Mouse (Mus musculus) heart, embryonic 10.5 days (tissue): Measurements from ENCODE around the gene Mucl3. TPM values are rescaled to one million over a fixed set of nuclear protein-coding genes. Genes with fewer than 3 reads are reported as not detected.

Experiments
- DNase-seq: peaks from one replicate; pipeline ENCODE4 v3.0.0-alpha.2; 2017; ENCODE audit warnings: low spot score
- H3K27ac ChIP-seq: fragments of 300-500 bp; sonication (generic); 2 replicates; pipeline ENCODE4 v1.5.1; 2016; ENCODE audit warnings: mild to moderate bottlenecking
- H3K27me3 ChIP-seq: fragments of 300-500 bp; sonication (generic); 2 replicates; pipeline ENCODE4 v1.6.1; 2016; ENCODE audit warnings: mild to moderate bottlenecking; ENCODE audit not compliant: poor library complexity, insufficient read depth, severe bottlenecking
- H3K36me3 ChIP-seq: fragments of 300-500 bp; sonication (generic); 2 replicates; pipeline ENCODE4 v1.6.1; 2016; ENCODE audit warnings: mild to moderate bottlenecking, moderate library complexity
- H3K4me1 ChIP-seq: fragments of 300-500 bp; sonication (generic); 2 replicates; pipeline ENCODE4 v1.6.1; 2016; ENCODE audit warnings: mild to moderate bottlenecking
- H3K4me3 ChIP-seq: fragments of 300-500 bp; sonication (generic); 2 replicates; pipeline ENCODE4 v1.5.1; 2016; ENCODE audit warnings: mild to moderate bottlenecking, moderate library complexity
- H3K9me3 ChIP-seq: fragments of 300-500 bp; sonication (generic); 2 replicates; pipeline ENCODE4 v1.6.1; 2016; ENCODE audit warnings: mild to moderate bottlenecking, moderate library complexity
- WGBS: fragments of 180-500 bp; shearing (Covaris S2); methylation state at CpG from one replicate; pipeline ENCODE4 v1.1.7; 2016; 5-methylcytosine and 5-hydroxymethylcytosine counted together
- polyA plus RNA-seq: library from polyadenylated mRNA; unstranded; fragments of >200 nt; fragmentation: Nextera tagmentation; extraction: Ambion mirVana; gene quantifications from 2 replicates; pipeline ENCODE4 v1.2.1, GENCODE M21; 2016

Gene Mucl3
- polyA plus RNA-seq: 0.52 and 0.60 TPM in 2 replicates

- 67% methylated on average over 13 of the region's 13 CpGs for WGBS
- Histone ChIP-seq H3K4me1 (peaks cover 6% of the 10 kb centered on the region), H3K9me3 (no peaks in the 10 kb centered on the region)
Observed at GRCm38 (mm10) chr17:35643609-35644236, at the start of gene Mucl3. Mucl3 (minus strand) TSS chr17:35643695.

GRCm38 (mm10) chr17:35692368-35692767, 48.9 kb upstream of the Mucl3 start:
- Histone ChIP-seq H3K27ac (no peak overlapping the region), H3K27me3 (0 out of 2 replicates have a peak, but pooled peaks cover 4% of the 10 kb centered on the region), H3K9me3 (no peaks in the 10 kb centered on the region; the same call in 1 of the 2 replicates), H3K4me3 (no peak overlapping the region), H3K4me1 (peaks cover 11% of the 10 kb centered on the region), H3K36me3 (peaks cover 78% of the 10 kb centered on the region)
- DNase-seq: no peak
- 82% methylated on average over 4 of the region's 4 CpGs for WGBS

More at GRCm38 (mm10) chr17:35643609-35644236, at the start of gene Mucl3:
- Histone ChIP-seq H3K4me3 (no peak within 1 kb of the TSS), H3K27ac (no peak within 1 kb of the TSS), H3K27me3 (peaks cover 29% of the 10 kb centered on the region; the same call in 1 of the 2 replicates), H3K36me3 (no peaks in the 10 kb centered on the region)
- no peak for DNase-seq

- H3K9me3 ChIP-seq: no peaks in the 10 kb centered on the region; the same call in 1 of the 2 replicates
- no peaks in the 10 kb centered on the region for H3K27me3 ChIP-seq
- WGBS: 65% methylated on average over 4 of the region's 4 CpGs
- no peak for DNase-seq
- H3K36me3 ChIP-seq: peaks cover 84% of the 10 kb centered on the region
- H3K4me3 ChIP-seq: no peak overlapping the region
- peaks cover 6% of the 10 kb centered on the region for H3K4me1 ChIP-seq
- H3K27ac ChIP-seq: no peak overlapping the region
Observed at GRCm38 (mm10) chr17:35691811-35692210, 48.3 kb upstream of the Mucl3 start.

- 89% methylated on average over 18 of the region's 18 CpGs for WGBS
- no peaks in the 10 kb centered on the region for H3K27me3 ChIP-seq
- DNase-seq: no peak
- H3K4me3 ChIP-seq: no peak overlapping the region
- no peaks in the 10 kb centered on the region for H3K9me3 ChIP-seq
- no peak overlapping the region for H3K27ac ChIP-seq
- H3K4me1 ChIP-seq: 0 out of 2 replicates have a peak, but pooled peaks cover 5% of the 10 kb centered on the region
- peaks cover 90% of the 10 kb centered on the region for H3K36me3 ChIP-seq
Observed at GRCm38 (mm10) chr17:35689936-35690645, 46.6 kb upstream of the Mucl3 start.

GRCm38 (mm10) chr17:35688347-35689175, 45.1 kb upstream of the Mucl3 start:
- WGBS: 80% methylated on average over 25 of the region's 25 CpGs
- no peak for DNase-seq
- Histone ChIP-seq H3K27me3 (no peaks in the 10 kb centered on the region), H3K36me3 (peaks cover 100% of the 10 kb centered on the region), H3K4me3 (no peak overlapping the region), H3K4me1 (0 out of 2 replicates have a peak, but pooled peaks cover 5% of the 10 kb centered on the region), H3K9me3 (no peaks in the 10 kb centered on the region), H3K27ac (no peak overlapping the region)

GRCm38 (mm10) chr17:35685061-35685460, 41.6 kb upstream of the Mucl3 start:
- 73% methylated on average over 9 of the region's 9 CpGs for WGBS
- peaks cover 91% of the 10 kb centered on the region for H3K36me3 ChIP-seq

GRCm38 (mm10) chr17:35681986-35682385, 38.5 kb upstream of the Mucl3 start:
- Histone ChIP-seq H3K27me3 (no peaks in the 10 kb centered on the region), H3K9me3 (no peaks in the 10 kb centered on the region), H3K27ac (no peak overlapping the region), H3K4me1 (no peaks in the 10 kb centered on the region), H3K4me3 (no peak overlapping the region), H3K36me3 (peaks cover 60% of the 10 kb centered on the region)
- DNase-seq: no peak
- 78% methylated on average over 13 of the region's 13 CpGs for WGBS

More at GRCm38 (mm10) chr17:35685061-35685460, 41.6 kb upstream of the Mucl3 start:
- DNase-seq: no peak
- no peak overlapping the region for H3K27ac ChIP-seq
- no peaks in the 10 kb centered on the region for H3K27me3 ChIP-seq
- H3K4me1 ChIP-seq: no peaks in the 10 kb centered on the region
- H3K4me3 ChIP-seq: no peak overlapping the region
- no peaks in the 10 kb centered on the region for H3K9me3 ChIP-seq

- no peaks in the 10 kb centered on the region for H3K27me3 ChIP-seq
- no peaks in the 10 kb centered on the region for H3K4me1 ChIP-seq
- H3K4me3 ChIP-seq: no peak overlapping the region
- no peaks in the 10 kb centered on the region for H3K9me3 ChIP-seq
- no peak overlapping the region for H3K27ac ChIP-seq
- WGBS: 48% methylated on average over 6 of the region's 6 CpGs
- peaks cover 46% of the 10 kb centered on the region for H3K36me3 ChIP-seq
- no peak for DNase-seq
Observed at GRCm38 (mm10) chr17:35680591-35680990, 37.1 kb upstream of the Mucl3 start.

GRCm38 (mm10) chr17:35673416-35674035, 30.0 kb upstream of the Mucl3 start, which contains the start of gene Gtf2h4:
Gtf2h4 (minus strand) TSS chr17:35673739.
- DNase-seq: peak; percentile 95
- WGBS: 2% methylated on average over 23 of the region's 23 CpGs

GRCm38 (mm10) chr17:35672527-35672926, 29.0 kb upstream of the Mucl3 start:
- Histone ChIP-seq H3K36me3 (peaks cover 26% of the 10 kb centered on the region), H3K9me3 (no peaks in the 10 kb centered on the region), H3K27ac (no peak overlapping the region), H3K27me3 (no peaks in the 10 kb centered on the region), H3K4me3 (peak overlapping the region; percentile 89), H3K4me1 (peaks cover 11% of the 10 kb centered on the region)
- no peak for DNase-seq
- 92% methylated on average over 6 of the region's 6 CpGs for WGBS

More at GRCm38 (mm10) chr17:35673416-35674035, 30.0 kb upstream of the Mucl3 start, which contains the start of gene Gtf2h4:
- Histone ChIP-seq H3K27ac (peak within 1 kb of the TSS; percentile 89), H3K4me1 (peaks cover 8% of the 10 kb centered on the region), H3K27me3 (no peaks in the 10 kb centered on the region), H3K36me3 (peaks cover 26% of the 10 kb centered on the region), H3K9me3 (no peaks in the 10 kb centered on the region), H3K4me3 (peak within 1 kb of the TSS; percentile 89)

GRCm38 (mm10) chr17:35671846-35672245, 28.4 kb upstream of the Mucl3 start:
- no peaks in the 10 kb centered on the region for H3K27me3 ChIP-seq
- peaks cover 15% of the 10 kb centered on the region for H3K4me1 ChIP-seq
- DNase-seq: no peak
- H3K36me3 ChIP-seq: peaks cover 26% of the 10 kb centered on the region
- H3K9me3 ChIP-seq: no peaks in the 10 kb centered on the region
- WGBS: 86% methylated on average over 6 of the region's 6 CpGs
- H3K4me3 ChIP-seq: no peak overlapping the region
- no peak overlapping the region for H3K27ac ChIP-seq

- no peaks in the 10 kb centered on the region for H3K27me3 ChIP-seq
- H3K27ac ChIP-seq: no peak overlapping the region
- H3K4me1 ChIP-seq: peaks cover 20% of the 10 kb centered on the region
- 87% methylated on average over 9 of the region's 9 CpGs for WGBS
- H3K9me3 ChIP-seq: no peaks in the 10 kb centered on the region
- no peak overlapping the region for H3K4me3 ChIP-seq
- peaks cover 35% of the 10 kb centered on the region for H3K36me3 ChIP-seq
- no peak for DNase-seq
Observed at GRCm38 (mm10) chr17:35669731-35670130, 26.2 kb upstream of the Mucl3 start.
